Mouse (Mus musculus) kidney, adult 2 months (tissue): ENCODE results near the gene Cpsf2.

Source experiments
- CTCF ChIP-seq: fragments of 200-500 bp; conservative IDR thresholded peaks from 2 replicates; pipeline ENCODE4 v1.5.1; 2011; ENCODE audit warnings: low read depth, mild to moderate bottlenecking, control low read depth, low read length, moderate library complexity, mixed read lengths; ENCODE audit not compliant: insufficient read depth, insufficient read length
- POLR2A ChIP-seq: fragments of 200-500 bp; IDR thresholded peaks from one replicate; pipeline ENCODE4 v1.6.1; 2011; ENCODE audit warnings: low read depth, low read length, control low read depth

GRCm38 (mm10) chr12:101976651-101977403 lies 1.0 kb downstream of the Cpsf2 start:
- no peak for TF ChIP-seq CTCF
- TF ChIP-seq POLR2A, result no peak
